Mouse (Mus musculus) kidney, embryonic 15.5 days (tissue): ENCODE measurements around the gene Prss16. TPM values are rescaled to one million over a fixed set of nuclear protein-coding genes. Genes with fewer than 3 reads are reported as not detected.

Source experiments
- ATAC-seq: fragments of 200-750 bp; cut with Nextera tagmentation; replicated peaks from 2 replicates; pipeline ENCODE4 v1.8.0; 2017; ENCODE audit warnings: moderate TSS enrichment; ENCODE audit not compliant: low FRiP score
- H3K27ac ChIP-seq: fragments of 300-500 bp; sonication (generic); 2 replicates; pipeline ENCODE4 v1.5.1; 2015; ENCODE audit warnings: mild to moderate bottlenecking, inconsistent platforms
- H3K27me3 ChIP-seq: fragments of 300-500 bp; sonication (generic); 2 replicates; pipeline ENCODE4 v1.6.1; 2015; ENCODE audit warnings: inconsistent platforms
- H3K36me3 ChIP-seq: fragments of 300-500 bp; sonication (generic); 2 replicates; pipeline ENCODE4 v1.6.1; 2015; ENCODE audit warnings: inconsistent platforms
- H3K4me1 ChIP-seq: fragments of 300-500 bp; sonication (generic); 2 replicates; pipeline ENCODE4 v1.6.1; 2015; ENCODE audit warnings: inconsistent platforms
- H3K4me2 ChIP-seq: fragments of 300-500 bp; sonication (generic); 2 replicates; pipeline ENCODE4 v1.6.1; 2015; ENCODE audit warnings: moderate library complexity, mild to moderate bottlenecking, inconsistent platforms
- H3K4me3 ChIP-seq: fragments of 300-500 bp; sonication (generic); replicated peaks from 2 replicates; pipeline ENCODE4 v1.5.1; 2015; ENCODE audit warnings: mild to moderate bottlenecking, inconsistent platforms
- H3K9ac ChIP-seq: fragments of 300-500 bp; sonication (generic); 2 replicates; pipeline ENCODE4 v1.6.1; 2015; ENCODE audit warnings: mild to moderate bottlenecking, inconsistent platforms
- H3K9me3 ChIP-seq: fragments of 300-500 bp; sonication (generic); replicated peaks from 2 replicates; pipeline ENCODE4 v1.6.1; 2016; ENCODE audit warnings: inconsistent platforms
- WGBS: fragments of 180-500 bp; shearing (Covaris S2); methylation state at CpG from one replicate; pipeline ENCODE4 v1.1.7; 2015; ENCODE audit warnings: mixed read lengths; 5-methylcytosine and 5-hydroxymethylcytosine counted together
- polyA plus RNA-seq: library from polyadenylated mRNA; unstranded; fragments of >200 nt; fragmentation: Nextera tagmentation; extraction: Ambion mirVana; gene quantifications from 2 replicates; pipeline ENCODE4 v1.2.1, GENCODE M21; 2015

Prss16 gene
- polyA plus RNA-seq, 1 experiment from 2014 or later = 0.14 TPM

DNA sequence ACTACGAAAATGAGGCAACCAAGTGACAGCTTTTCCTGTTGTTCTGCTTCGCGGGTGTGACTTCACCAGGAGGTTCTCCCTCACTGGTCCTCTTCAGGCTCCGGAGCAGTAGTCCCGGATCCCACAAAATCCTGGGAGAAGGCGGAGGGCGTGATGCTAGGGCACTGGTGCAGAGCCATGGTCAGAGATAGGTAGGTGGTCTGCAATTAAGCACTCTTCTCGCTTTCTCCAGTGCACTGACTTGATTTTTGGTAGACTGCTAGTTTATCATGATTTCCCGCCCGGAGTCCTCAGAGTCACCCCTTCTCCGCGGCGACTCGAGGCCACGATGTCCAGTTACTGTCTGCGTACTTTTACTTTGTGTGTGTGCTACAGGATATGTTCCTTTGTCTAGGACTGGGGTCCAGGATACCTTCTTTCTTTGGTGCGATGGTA is 4.9 kb upstream of the Prss16 start:
- H3K27ac ChIP-seq = no peak overlapping the region
- H3K4me1 ChIP-seq = 0 out of 2 replicates have a peak, but pooled peaks cover 7% of the 10 kb centered on the region
- H3K27me3 ChIP-seq = peaks cover 82% of the 10 kb centered on the region
- H3K36me3 ChIP-seq = no peaks in the 10 kb centered on the region
- no peak for ATAC-seq
- H3K4me2 ChIP-seq = peak overlapping the region; percentile 44
- no peaks in the 10 kb centered on the region for H3K9me3 ChIP-seq
- peak overlapping the region; percentile 17 for H3K4me3 ChIP-seq
- no peak overlapping the region for H3K9ac ChIP-seq
- WGBS = 13% methylated on average over 17 of the region's 17 CpGs

GRCm38 (mm10) chr13:22013716-22014115 is 4.2 kb upstream of the Prss16 start:
- peaks cover 82% of the 10 kb centered on the region for H3K27me3 ChIP-seq
- ATAC-seq = no peak
- no peak overlapping the region for H3K27ac ChIP-seq
- no peaks in the 10 kb centered on the region for H3K9me3 ChIP-seq
- 0 out of 2 replicates have a peak, but pooled peaks cover 7% of the 10 kb centered on the region for H3K4me1 ChIP-seq
- H3K4me2 ChIP-seq = peak overlapping the region; percentile 44
- no peak overlapping the region for H3K9ac ChIP-seq
- WGBS = 11% methylated on average over 13 of the region's 13 CpGs
- no peak overlapping the region; the same call in 1 of the 2 replicates for H3K4me3 ChIP-seq
- no peaks in the 10 kb centered on the region for H3K36me3 ChIP-seq

GRCm38 (mm10) chr13:22008707-22009106 is 835 bp downstream of the Prss16 start:
- H3K4me2 ChIP-seq = no peak overlapping the region
- H3K27me3 ChIP-seq = peaks cover 94% of the 10 kb centered on the region
- no peak for ATAC-seq
- H3K36me3 ChIP-seq = no peaks in the 10 kb centered on the region
- H3K4me3 ChIP-seq = no peak overlapping the region
- no peak overlapping the region for H3K9ac ChIP-seq
- H3K27ac ChIP-seq = no peak overlapping the region
- WGBS = 82% methylated on average over 3 of the region's 3 CpGs
- peaks cover 23% of the 10 kb centered on the region for H3K4me1 ChIP-seq
- H3K9me3 ChIP-seq = no peaks in the 10 kb centered on the region

GRCm38 (mm10) chr13:22007872-22008271 is 1.7 kb downstream of the Prss16 start:
- no peak overlapping the region for H3K4me2 ChIP-seq
- ATAC-seq = no peak
- no peak overlapping the region for H3K4me3 ChIP-seq
- 45% methylated on average over 7 of the region's 7 CpGs for WGBS
- H3K36me3 ChIP-seq = no peaks in the 10 kb centered on the region
- H3K27me3 ChIP-seq = peaks cover 96% of the 10 kb centered on the region
- no peaks in the 10 kb centered on the region for H3K9me3 ChIP-seq
- H3K27ac ChIP-seq = no peak overlapping the region
- H3K9ac ChIP-seq = no peak overlapping the region
- peaks cover 23% of the 10 kb centered on the region for H3K4me1 ChIP-seq

- Histone ChIP-seq H3K9ac (no peak overlapping the region; the same call in 1 of the 2 replicates), H3K4me3 (peak overlapping the region; percentile 56)
Measured at GRCm38 (mm10) chr13:22007121-22007510, 2.4 kb downstream of the Prss16 start.

DNA sequence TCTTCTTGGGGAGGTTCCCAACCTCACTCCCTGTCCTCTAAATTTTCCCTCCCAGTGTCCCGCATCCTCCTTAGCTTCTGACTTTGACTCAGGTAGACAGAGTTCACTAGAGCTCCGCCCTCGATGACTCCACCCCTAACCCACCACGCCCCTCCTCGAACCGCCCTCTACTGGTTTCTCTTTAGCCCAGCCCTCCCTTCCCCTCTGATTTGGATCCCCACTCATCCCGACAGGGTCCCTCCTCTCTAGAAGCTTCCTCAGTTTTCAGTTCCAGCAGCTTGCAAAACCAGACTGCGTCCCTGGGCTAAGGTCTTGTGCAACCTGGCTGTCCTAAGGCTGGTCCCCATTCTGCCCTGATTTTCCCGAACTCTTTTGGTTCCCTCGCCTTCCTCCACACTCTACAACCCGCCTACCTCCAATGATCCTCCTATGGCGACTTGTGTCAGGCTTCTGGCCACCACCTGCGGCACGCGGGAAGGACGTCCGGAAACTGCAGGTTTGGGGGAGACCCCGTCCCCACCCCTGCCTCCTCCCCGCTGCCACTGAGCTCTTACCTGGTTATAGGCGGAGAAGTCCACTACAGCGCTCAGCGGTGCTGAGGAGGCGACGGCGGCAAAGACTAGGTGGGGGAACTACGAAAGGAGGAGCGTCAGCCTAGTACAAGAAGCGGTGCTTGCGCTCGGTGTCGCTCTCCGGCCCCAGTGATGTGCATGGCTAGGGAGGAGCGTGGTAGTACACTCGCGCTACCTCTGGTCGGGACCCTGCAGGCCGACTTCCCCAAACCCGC is 3.0 kb downstream of the Prss16 start:
- ATAC-seq = peak; percentile 93
- Histone ChIP-seq H3K27ac (no peak overlapping the region), H3K4me2 (peak overlapping the region; percentile 93), H3K9ac (peak overlapping the region; percentile 23), H3K36me3 (no peaks in the 10 kb centered on the region), H3K27me3 (peaks cover 98% of the 10 kb centered on the region), H3K4me1 (peaks cover 23% of the 10 kb centered on the region), H3K9me3 (no peaks in the 10 kb centered on the region), H3K4me3 (peak overlapping the region; percentile 56)
- under 1% methylated on average over 38 of the region's 38 CpGs for WGBS

More at GRCm38 (mm10) chr13:22007121-22007510, 2.4 kb downstream of the Prss16 start:
- H3K27ac ChIP-seq = no peak overlapping the region
- peaks cover 23% of the 10 kb centered on the region for H3K4me1 ChIP-seq
- H3K27me3 ChIP-seq = peaks cover 96% of the 10 kb centered on the region
- peak overlapping the region; percentile 93 for H3K4me2 ChIP-seq
- WGBS = 2% methylated on average over 18 of the region's 18 CpGs
- ATAC-seq = no peak
- no peaks in the 10 kb centered on the region for H3K9me3 ChIP-seq
- no peaks in the 10 kb centered on the region for H3K36me3 ChIP-seq

GRCm38 (mm10) chr13:22005605-22006333 is 3.8 kb downstream of the Prss16 start:
- WGBS = under 1% methylated on average over 45 of the region's 45 CpGs
- H3K4me2 ChIP-seq = peak overlapping the region; percentile 93
- no peaks in the 10 kb centered on the region for H3K9me3 ChIP-seq
- H3K27ac ChIP-seq = no peak overlapping the region
- H3K4me1 ChIP-seq = peaks cover 23% of the 10 kb centered on the region
- peaks cover 100% of the 10 kb centered on the region for H3K27me3 ChIP-seq
- peak; percentile 91 for ATAC-seq
- H3K9ac ChIP-seq = peak overlapping the region; percentile 23
- peak overlapping the region; percentile 56 for H3K4me3 ChIP-seq
- H3K36me3 ChIP-seq = no peaks in the 10 kb centered on the region

DNA sequence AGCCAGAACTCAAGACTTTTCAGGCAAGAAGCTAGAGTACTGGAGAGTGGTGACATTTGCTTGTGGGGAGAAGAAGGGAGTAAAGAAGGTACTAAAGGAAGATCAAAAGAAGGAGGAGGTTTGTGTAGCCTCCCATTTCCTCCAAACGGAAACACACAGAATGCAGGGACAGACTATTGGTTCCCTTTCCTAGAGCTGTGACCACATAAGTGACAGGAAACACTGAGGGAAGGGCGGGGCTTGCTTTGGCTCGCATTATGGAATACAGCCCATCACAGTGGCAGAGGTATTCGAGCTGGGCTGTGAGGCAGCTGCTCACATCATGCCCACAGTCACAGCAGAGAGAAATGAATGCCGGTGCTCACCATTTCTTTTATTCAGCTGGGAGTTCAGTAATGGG is 7.7 kb downstream of the Prss16 start:
- no peak overlapping the region for H3K27ac ChIP-seq
- H3K36me3 ChIP-seq = no peaks in the 10 kb centered on the region
- peaks cover 26% of the 10 kb centered on the region for H3K4me1 ChIP-seq
- H3K9me3 ChIP-seq = no peaks in the 10 kb centered on the region
- WGBS = 13% methylated on average over 5 of the region's 5 CpGs
- H3K27me3 ChIP-seq = peaks cover 100% of the 10 kb centered on the region
- H3K4me3 ChIP-seq = no peak overlapping the region
- no peak overlapping the region for H3K9ac ChIP-seq
- H3K4me2 ChIP-seq = no peak overlapping the region
- no peak for ATAC-seq

DNA sequence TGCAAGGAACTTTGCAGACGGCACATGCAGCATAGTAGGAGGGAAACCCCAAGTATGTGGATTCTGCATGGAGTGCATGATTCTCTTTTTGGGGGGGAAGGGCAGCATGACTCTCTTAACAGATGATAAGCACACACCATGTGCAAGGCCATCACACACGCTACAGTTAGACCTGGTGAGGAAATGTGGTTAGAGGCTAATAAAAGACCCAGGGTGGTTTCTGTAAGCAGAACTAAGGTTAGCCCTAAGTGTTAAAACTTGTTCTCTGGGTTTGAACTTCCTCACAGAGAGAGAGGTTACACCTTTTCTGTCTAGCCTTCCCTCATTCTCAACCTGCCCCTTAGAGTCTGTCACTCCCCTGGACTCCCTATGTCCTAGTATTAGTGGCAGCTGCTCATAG is 8.2 kb downstream of the Prss16 start:
- Histone ChIP-seq H3K4me1 (peaks cover 25% of the 10 kb centered on the region), H3K4me3 (no peak overlapping the region), H3K27ac (no peak overlapping the region), H3K36me3 (no peaks in the 10 kb centered on the region), H3K4me2 (no peak overlapping the region), H3K9ac (no peak overlapping the region), H3K9me3 (no peaks in the 10 kb centered on the region), H3K27me3 (peaks cover 100% of the 10 kb centered on the region)
- ATAC-seq = no peak
- 45% methylated on average over 2 of the region's 2 CpGs for WGBS

DNA sequence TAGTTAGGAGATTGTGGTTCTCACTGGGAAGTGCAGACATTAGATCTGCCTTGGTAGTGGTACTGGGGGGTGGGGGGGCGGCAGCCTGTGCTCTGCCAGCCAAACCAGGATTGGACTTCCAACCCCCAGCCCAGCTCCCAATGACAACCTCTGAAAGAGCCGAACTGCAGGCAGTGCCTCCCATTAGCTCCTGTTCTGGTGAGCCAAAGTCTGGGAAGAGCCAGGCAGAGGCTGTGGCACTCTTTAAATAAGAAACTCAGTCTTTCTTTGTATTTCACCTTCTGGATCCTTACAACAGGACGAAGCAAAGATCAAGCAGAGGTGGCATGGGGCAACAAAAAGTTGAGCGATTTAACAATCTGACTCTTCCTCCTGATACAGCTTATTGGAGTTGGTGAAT is 10.4 kb downstream of the Prss16 start:
- Histone ChIP-seq H3K27me3 (peaks cover 97% of the 10 kb centered on the region), H3K4me1 (peaks cover 25% of the 10 kb centered on the region), H3K9ac (no peak overlapping the region), H3K4me3 (no peak overlapping the region), H3K36me3 (no peaks in the 10 kb centered on the region), H3K4me2 (no peak overlapping the region), H3K27ac (no peak overlapping the region), H3K9me3 (no peaks in the 10 kb centered on the region)
- 33% methylated on average over 4 of the region's 4 CpGs for WGBS
- no peak for ATAC-seq

- H3K4me1 ChIP-seq = peaks cover 25% of the 10 kb centered on the region
- no peak overlapping the region for H3K9ac ChIP-seq
- no peaks in the 10 kb centered on the region for H3K36me3 ChIP-seq
- H3K27me3 ChIP-seq = peaks cover 94% of the 10 kb centered on the region
- H3K4me2 ChIP-seq = no peak overlapping the region
- H3K9me3 ChIP-seq = no peaks in the 10 kb centered on the region
- H3K27ac ChIP-seq = no peak overlapping the region
- H3K4me3 ChIP-seq = no peak overlapping the region
- WGBS = 17% methylated on average over 3 of the region's 3 CpGs
- ATAC-seq = no peak
Measured at GRCm38 (mm10) chr13:21998412-21998811, 11.1 kb downstream of the Prss16 start.

- Histone ChIP-seq H3K27me3 (peaks cover 91% of the 10 kb centered on the region), H3K9me3 (no peaks in the 10 kb centered on the region), H3K9ac (no peak overlapping the region), H3K4me2 (no peak overlapping the region), H3K27ac (no peak overlapping the region), H3K36me3 (no peaks in the 10 kb centered on the region), H3K4me3 (peak overlapping the region; percentile 31), H3K4me1 (peaks cover 25% of the 10 kb centered on the region)
- WGBS = 8% methylated on average over 4 of the region's 4 CpGs
- ATAC-seq = no peak
Measured at GRCm38 (mm10) chr13:21997821-21998220, 11.7 kb downstream of the Prss16 start.
